Mouse (Mus musculus) kidney, adult 9 months (tissue): ENCODE measurements around the gene Ascc2.
A peak's percentile ranks its signal among the peaks of the same experiment; 100 is the strongest.

Experiments
- DNase-seq: peaks from one replicate; pipeline ENCODE4 v3.0.0; 2022

Gene Ascc2

GRCm38 (mm10) chr11:4637534-4638234, at the start of gene Ascc2:
Gene Ascc2, plus strand, starts transcription at chr11:4637747.
- peak; percentile 99 for DNase-seq

GRCm38 (mm10) chr11:4591811-4592210, 45.7 kb upstream of the Ascc2 start:
- DNase-seq = no peak

- DNase-seq = no peak
These were observed 44.1 kb upstream of the Ascc2 start for GRCm38 (mm10) chr11:4593491-4593848.

DNA sequence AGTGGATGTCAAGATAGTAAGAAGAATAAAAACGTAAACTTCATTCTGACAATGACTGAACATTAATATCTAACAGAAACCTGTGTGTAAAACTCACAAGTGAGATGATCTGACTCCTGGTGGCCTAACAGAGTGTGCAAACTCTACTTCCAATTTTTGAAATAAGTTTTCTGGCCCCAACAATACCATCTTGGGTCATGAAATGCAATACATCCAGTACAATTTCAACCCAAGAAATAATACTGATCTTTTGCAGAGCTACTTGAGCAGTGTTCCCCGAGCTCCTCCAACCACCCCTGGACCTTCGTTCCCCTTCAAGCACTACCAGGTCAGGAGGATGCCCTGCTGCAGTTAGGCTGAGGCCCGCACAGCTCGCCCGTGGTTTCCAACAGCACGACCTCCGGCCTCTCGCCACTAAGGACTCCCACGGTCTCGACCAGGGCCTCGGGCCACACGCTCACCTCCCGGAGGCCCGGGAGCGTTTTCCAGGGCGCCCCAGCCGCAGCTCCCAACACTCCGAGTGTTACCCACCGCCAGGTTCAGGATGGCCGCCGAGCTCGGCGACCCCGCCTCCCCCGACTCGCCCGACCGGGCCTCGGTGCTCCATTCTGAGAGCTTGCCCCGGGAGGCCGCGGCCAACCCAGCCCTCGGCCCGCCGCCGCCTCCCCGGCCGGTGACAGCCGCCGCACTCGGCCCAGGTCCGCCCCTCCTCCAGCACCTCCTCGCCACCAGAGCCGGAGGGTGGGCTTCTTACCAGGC, 43.5 kb upstream of the Ascc2 start:
- DNase-seq = peak; percentile 50

GRCm38 (mm10) chr11:4594608-4595500, 42.7 kb upstream of the Ascc2 start, which contains the start of gene Mtmr3:
Gene Mtmr3, minus strand, starts transcription at chr11:4594863.
- DNase-seq = peak; percentile 96

DNA sequence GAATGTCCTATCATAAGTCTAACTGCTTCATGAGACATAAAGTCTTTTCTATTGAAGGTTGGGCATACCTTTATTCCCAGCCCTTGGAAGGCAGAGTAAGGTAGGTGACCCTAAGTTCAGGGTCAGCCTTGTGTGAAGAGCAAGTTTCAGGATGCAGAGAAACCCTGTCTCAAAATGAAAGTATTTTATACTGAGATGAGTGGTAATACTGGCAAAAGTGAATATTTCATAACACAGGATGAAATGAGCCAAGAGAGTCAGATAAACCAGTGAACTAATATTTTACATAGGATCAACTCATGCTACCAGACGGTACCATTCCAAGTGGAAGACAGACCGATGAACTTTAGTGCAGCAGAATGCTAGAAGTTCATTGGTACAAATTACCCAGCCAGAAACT, 39.1 kb upstream of the Ascc2 start:
- DNase-seq = no peak

GRCm38 (mm10) chr11:4599916-4600315, 37.6 kb upstream of the Ascc2 start:
- DNase-seq = no peak

DNA sequence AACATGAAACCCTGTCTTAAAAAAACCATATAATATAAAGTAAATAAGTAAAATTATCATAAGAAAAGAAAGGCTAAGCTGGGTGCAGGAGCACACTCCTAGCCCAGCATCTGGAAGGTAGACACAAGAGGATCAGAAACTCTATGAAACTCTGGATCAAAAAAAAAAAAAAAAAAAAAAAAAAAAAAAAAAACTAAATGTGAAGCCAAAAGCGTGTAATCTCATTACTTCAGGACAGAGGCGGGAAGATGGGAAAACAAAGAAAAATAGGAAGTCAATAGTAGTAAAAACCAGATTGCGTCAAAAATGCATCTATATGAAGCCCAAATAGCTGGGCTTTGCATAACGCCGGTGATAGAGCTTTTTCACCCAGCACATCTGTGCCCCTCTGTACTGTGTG, 35.7 kb upstream of the Ascc2 start:
- DNase-seq = no peak

- DNase-seq = peak; percentile 41
These were observed 34.7 kb upstream of the Ascc2 start for GRCm38 (mm10) chr11:4602691-4603441.

DNA sequence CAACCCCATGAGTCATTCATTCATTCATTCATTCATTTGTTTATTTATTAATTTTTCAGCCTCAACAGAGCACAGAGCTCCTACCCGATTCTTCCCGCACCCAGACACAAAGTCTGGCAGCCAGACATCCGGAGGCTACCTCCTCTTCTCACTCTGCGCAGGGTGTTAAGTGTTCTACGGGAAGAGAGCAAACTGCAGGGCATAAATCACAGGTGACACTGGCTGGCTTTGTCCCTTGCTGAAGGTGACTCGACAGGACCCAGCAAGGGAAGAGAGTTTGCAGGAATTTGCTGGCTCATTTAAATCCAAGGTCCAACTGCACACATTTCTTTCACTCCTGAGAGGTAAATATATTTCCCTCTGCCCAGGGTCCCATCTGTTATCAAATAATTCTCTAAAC, 33.1 kb upstream of the Ascc2 start:
- peak; percentile 30 for DNase-seq

GRCm38 (mm10) chr11:4605414-4605813, 32.1 kb upstream of the Ascc2 start:
- peak; percentile 63 for DNase-seq

GRCm38 (mm10) chr11:4606541-4606940, 31.0 kb upstream of the Ascc2 start:
- DNase-seq = no peak

DNA sequence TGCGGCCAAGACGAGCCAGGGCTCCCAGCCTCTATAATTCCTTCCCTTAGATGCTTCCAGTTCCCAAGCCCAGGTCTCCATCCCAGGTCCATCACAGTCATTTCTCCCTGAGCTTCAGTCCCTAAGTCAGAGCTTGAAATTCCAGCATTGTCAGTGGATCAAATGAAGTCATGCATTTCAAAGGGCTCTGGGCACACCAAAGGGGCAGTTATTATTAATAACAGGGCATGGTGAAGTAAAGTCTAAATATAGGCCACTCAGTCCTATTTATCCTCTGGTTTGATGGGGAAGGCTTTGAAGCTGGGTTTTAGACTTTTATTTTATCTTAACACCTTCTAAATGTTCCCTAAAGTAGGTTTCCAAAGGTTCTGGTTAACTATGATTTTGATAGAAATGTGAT, 25.6 kb upstream of the Ascc2 start:
- DNase-seq = no peak

GRCm38 (mm10) chr11:4620017-4620485, 17.5 kb upstream of the Ascc2 start, which contains the start of gene Gm11032:
Gene Gm11032, plus strand, starts transcription at chr11:4620067.
- DNase-seq = no peak

DNA sequence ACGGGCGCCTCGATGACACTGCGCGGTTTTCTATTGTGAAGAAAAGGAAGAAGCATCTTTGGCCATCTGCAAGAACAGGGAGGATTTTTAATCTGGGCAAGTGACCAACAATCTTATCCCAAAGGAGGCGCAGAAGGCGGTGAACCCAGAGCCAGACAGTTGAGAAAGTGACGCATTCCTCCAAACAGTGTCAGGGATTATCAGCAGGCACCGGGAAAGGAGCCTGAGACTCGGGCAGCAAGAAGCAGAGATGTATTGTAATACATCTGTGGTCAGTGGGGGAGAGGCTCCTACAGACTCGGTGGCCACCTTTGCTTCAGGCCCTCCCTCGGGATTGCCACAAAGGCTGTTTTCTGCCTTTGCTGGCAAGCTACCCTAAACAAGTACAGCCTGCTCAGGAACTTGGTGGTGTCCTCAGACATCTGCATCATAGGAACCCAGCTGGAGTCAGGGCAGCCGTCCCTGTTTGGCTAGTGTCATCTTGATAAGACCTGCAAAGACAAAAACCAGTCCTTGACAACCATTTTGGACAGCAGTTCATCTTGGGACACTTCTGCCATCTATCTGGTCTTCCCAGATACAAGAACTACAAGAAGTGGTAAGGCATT, 16.9 kb upstream of the Ascc2 start:
- DNase-seq = no peak

DNA sequence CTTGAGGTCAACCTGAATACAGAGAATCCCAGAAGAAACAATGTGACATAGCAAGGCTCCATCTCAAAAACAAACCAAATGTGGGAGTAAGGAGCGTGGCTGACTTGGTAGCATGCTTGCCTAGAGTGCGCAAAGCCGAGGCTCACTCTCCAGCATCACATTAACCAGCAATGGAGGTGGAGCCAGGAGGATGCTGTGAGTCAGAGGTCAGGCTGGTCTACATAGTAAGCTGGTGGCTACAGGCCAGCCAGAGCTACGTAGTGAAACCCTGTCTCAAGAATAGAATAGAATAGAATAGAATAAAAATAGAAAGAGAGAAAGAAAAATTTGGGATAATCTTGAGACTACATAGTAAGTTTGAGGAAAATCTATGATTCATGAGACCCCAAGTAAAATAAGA, 15.7 kb upstream of the Ascc2 start:
- DNase-seq = no peak

GRCm38 (mm10) chr11:4622442-4622986, 15.0 kb upstream of the Ascc2 start:
- DNase-seq = no peak

GRCm38 (mm10) chr11:4622997-4623396, 14.6 kb upstream of the Ascc2 start:
- DNase-seq = no peak

- DNase-seq = no peak
These were observed 11.6 kb upstream of the Ascc2 start for GRCm38 (mm10) chr11:4625931-4626330.

GRCm38 (mm10) chr11:4627636-4628035, 9.9 kb upstream of the Ascc2 start:
- DNase-seq = no peak

GRCm38 (mm10) chr11:4629861-4630280, 7.7 kb upstream of the Ascc2 start:
- peak; percentile 67 for DNase-seq

- no peak for DNase-seq
These were observed 4.1 kb upstream of the Ascc2 start for GRCm38 (mm10) chr11:4633420-4633819.
